Mouse (Mus musculus): ENCODE measurements around the gene Phkb.

- TF ChIP-seq CTCF (IDR thresholded peaks at IDR 0.05; ENCODE audit: borderline replicate concordance, control insufficient read depth, extremely low read depth, insufficient read depth, low read length, poor library complexity) (no peak), POLR2A (IDR thresholded peaks at IDR 0.05; ENCODE audit: control insufficient read depth, extremely low read depth, insufficient read depth, low read length, poor library complexity) (no peak)
These were observed 21.6 kb downstream of the Phkb start for GRCm38 (mm10) chr8:85862381-85862780.

Measured in thymus, adult 2 months (tissue).